Mouse (Mus musculus) 3T3-L1 (cell line): ENCODE measurements at regions not wholly inside any gene's neighbourhood (a gene's known extent, or its start where the extent isn't known, plus 50 kb on each side); places are given as distances from the start of the nearest gene placed in this dataset.

Source experiments
- DNase-seq: peaks from one replicate; pipeline ENCODE4 v3.0.0-alpha.2; 2015; ENCODE audit warnings: low read depth, low spot score

- DNase-seq = peak; percentile 2
These were observed 385.1 kb upstream of the Mon1b start for GRCm38 (mm10) chr8:113250264-113250663.

- peak; percentile 59 for DNase-seq
These were observed 381.3 kb upstream of the Mon1b start for GRCm38 (mm10) chr8:113254076-113254475.

DNA sequence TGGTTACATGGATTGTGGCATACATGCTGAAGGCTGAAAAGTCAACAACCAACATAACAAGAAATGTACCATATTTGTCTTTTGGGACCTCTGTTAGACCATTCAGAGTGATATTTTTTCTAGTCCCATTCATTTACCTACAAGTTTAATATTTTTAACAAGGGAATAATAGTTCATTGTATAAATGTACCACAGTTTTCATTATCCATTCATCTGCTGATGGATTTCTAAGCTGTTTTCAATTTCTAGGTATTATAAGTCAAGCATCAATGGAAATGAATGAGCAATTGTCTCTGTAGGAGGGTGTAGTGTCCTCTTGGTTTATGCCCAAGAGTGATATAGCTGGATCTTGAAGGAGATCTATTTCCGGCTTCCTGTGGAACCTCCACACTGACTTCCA lies 375.9 kb upstream of the Mon1b start:
- DNase-seq = no peak

- DNase-seq = no peak
These were observed 372.1 kb upstream of the Mon1b start for GRCm38 (mm10) chr8:113263296-113263695.

- no peak for DNase-seq
These were observed 364.1 kb upstream of the Mon1b start for GRCm38 (mm10) chr8:113271262-113271661.

DNA sequence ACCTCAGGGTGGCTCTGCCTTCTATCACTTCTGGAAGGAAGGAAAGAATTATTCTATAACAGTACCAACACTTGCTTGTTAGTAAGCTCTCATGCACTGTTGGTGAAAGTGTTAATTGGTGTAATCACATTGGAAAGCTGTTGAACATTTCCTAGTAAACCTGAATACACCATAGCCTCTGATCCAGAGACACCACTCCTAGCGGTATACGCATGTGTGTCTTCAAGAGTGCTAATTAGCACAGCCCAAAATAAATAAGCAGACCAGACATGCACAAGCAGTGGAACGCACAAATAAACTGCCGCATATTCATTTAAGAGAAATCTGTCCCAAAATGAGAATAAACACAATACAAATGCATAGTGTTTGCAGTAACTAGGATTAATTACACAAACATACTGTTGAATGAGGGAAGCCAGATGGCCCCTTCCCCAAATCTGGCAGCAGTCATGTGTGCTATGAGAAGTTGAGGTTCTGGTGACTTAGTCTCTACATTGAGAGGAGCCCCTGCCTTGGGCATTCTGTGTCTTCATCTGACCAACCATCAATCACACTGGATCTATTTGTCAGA lies 335.0 kb upstream of the Mon1b start:
- no peak for DNase-seq

DNA sequence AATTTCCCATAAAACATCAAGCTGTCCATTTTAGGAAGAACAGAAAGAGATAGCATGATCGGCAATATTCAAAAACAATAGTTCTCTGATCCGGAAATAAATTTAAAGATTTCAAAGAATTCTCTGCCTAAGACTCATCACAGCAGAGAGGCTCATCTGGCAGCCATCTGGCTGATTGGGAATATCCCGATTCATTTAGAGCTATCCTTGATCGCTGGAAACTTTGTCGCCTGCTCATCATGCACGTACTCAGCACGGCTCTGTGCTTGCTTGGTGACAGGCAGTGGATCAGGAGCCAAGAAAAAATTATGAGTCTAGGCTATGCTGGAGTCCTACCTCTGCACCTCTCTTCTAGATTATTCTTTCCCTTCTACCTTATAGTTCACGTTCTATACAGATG lies 332.0 kb upstream of the Mon1b start:
- DNase-seq = no peak

DNA sequence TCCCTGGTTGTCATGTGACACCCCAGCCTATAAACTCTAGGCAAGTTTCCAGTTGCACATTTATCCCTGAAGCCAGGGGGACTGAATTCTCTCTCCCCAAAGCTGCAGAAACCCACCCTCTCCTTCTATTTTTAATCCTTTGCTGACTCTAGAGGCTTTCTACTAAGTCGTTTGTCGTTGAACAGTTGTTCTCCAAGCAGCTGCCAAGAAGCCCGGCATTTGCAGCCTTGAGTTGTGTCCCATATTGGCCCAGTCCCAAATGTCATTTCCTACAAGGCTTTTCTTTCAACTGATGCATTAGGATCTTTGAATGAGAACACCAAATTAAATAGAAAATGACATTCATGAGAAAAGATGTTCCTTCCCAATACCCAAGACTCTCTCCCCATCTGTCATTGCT lies 318.2 kb upstream of the Mon1b start:
- DNase-seq = no peak

- DNase-seq = no peak
These were observed 303.8 kb upstream of the Mon1b start for GRCm38 (mm10) chr8:113331576-113331975.

- no peak for DNase-seq
These were observed 294.1 kb upstream of the Mon1b start for GRCm38 (mm10) chr8:113341306-113341705.

DNA sequence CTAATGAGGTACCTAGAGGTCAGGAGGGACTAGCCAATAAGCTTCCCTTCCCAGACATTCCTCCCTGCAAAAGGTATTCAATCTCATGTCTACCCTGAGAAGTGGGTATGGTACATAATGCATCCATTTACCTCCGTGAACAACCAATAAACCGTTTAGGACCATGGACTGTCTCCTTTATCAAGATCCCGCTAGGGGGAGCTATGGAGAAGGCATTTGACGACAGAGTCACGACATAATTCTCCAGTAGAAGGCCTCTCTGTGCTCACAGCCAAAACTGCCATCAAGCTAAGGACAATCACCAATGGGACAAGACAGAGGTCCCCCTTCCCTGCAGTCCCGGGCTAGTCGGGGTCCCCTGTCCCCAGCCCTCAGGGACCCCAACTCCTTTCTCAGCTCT lies 273.5 kb upstream of the Mon1b start:
- peak; percentile 3 for DNase-seq

- DNase-seq = no peak
These were observed 271.2 kb upstream of the Mon1b start for GRCm38 (mm10) chr8:113364181-113364580.

DNA sequence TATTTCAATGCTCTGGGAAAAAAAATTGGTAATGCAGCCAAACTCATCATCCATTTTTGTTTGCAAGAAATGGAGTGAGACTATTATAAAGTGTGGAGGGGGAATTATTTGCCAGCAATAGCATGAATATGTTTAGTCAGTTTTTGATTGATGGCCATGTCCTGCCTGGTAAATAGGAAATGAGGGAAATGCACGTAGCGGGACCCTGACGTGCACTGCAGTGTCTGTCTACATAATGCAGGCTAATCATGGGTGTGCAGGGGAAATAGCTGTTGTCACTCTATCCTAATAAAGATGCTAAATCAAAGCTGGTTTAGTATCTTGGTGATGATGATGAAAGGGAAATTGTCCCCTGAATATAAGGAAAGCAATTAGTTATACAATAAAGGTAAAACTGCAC lies 251.9 kb upstream of the Mon1b start:
- no peak for DNase-seq

- no peak for DNase-seq
These were observed 251.4 kb upstream of the Mon1b start for GRCm38 (mm10) chr8:113383974-113384373.

DNA sequence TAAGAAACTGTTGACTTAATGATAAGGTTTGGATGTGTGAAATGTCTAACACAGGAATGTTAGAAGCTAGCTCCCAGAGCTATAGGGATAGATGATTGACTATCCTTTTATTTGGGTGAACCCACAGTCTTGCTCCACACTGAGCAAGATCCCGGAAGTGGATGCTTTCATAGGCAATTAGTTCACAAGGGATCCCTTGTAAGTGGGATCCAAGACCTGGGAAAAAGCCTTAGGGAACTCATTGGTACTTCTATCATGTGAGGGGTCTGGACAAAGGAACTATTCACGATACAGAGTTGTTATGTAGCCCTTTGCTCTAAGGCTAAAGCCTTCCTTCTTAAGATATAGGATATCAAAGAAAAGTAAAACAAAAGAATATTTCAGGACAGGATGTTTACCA lies 245.9 kb upstream of the Mon1b start:
- DNase-seq = no peak

DNA sequence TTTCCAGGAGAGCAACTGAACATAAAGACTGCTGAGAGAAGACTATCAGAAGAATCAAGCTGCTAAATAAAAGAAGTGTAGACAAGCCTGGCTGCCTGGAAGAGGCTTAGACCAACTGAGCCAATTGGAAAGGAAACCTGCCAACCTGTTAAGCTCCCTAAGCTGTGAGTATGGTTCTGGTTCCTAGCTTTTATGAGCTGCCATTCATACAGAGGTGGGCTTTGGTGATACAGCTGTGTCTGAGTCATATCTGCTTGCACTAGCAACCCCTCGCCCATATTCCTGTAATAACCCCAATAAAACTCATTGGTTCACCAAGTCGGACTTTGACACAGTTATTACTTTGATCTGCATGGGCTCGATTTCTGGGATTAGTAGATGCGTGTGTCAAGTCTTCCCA lies 245.3 kb upstream of the Mon1b start:
- DNase-seq = no peak

DNA sequence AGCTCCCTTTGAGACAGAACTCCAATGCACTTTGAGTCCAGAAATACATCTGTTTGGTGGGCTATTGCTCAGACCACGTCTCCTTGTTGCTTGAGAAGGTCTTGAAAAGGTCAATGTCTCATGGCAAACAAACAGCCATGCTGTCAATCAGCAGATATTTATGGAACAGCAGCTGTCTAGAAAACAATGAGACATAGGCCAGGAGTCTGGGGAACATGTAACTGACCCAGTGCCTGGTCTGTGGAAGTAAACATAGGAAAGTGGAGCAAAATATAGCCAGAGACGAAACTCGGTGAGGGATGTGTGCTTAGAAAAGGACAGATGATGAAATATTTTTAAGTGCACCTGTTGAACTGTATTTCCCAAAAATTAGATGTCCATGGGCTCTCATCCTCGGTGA lies 241.1 kb upstream of the Mon1b start:
- DNase-seq = no peak

GRCm38 (mm10) chr8:113405158-113405557 lies 230.2 kb upstream of the Mon1b start:
- no peak for DNase-seq

DNA sequence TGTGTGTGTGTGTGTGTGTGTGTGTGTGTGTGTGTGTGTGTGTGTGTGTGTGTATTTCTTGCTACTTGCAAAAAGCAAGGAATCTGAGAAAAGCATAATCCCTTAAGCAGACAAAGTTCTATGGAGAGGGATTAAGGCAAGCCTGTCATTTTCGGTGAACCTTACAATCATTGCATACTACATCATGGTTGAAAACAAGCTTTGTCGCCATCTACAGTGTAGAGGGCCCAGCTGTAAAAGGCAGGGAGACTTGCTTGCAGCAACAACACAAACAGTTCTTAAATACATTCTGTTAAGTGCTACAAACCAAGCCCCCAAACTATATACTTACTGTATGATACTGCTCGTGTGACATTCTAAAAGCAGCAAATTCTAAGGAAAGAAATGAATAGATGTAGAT lies 216.0 kb upstream of the Mon1b start:
- DNase-seq = no peak

DNA sequence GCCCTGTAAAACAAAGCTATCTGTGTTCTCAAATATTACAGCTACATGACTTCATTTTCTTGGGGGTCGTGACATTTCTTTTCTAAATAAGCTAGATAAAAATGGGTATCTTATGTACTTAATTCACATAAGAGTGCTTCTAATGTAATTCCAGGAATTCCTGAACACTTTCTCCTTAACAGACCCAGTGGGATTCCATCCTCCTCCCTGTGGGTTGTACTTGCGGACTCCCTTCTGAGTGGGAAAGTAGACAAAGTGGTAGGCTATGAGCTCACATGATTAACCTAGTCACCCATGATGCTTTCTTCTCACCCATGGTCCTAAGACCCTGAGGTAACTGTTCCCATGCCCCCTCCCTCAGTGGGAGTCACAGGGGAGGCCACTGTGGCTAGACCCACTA lies 212.7 kb upstream of the Mon1b start:
- DNase-seq = no peak

DNA sequence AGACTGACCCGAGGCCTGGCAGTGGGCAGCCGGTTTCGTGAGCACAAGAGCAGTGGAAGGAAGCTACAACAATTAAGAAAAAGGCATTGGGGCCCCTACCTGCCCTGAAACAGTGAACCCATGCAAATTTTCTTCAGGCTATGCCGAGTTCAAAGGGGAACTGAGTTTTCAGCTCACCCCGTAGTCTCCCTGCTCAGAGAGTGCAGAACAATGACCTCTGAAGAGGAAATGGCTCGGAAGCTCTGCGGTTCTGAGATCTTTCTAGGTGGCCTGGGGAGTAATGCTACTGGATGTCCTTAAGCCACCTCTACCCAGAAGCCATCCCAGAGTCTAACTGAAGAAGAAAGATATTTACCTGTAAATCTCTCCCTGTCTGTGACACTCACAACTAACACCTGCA lies 196.3 kb upstream of the Mon1b start:
- no peak for DNase-seq

- DNase-seq = no peak
These were observed 181.4 kb upstream of the Mon1b start for GRCm38 (mm10) chr8:113454022-113454421.

GRCm38 (mm10) chr8:113464625-113465024 lies 170.8 kb upstream of the Mon1b start:
- DNase-seq = no peak

DNA sequence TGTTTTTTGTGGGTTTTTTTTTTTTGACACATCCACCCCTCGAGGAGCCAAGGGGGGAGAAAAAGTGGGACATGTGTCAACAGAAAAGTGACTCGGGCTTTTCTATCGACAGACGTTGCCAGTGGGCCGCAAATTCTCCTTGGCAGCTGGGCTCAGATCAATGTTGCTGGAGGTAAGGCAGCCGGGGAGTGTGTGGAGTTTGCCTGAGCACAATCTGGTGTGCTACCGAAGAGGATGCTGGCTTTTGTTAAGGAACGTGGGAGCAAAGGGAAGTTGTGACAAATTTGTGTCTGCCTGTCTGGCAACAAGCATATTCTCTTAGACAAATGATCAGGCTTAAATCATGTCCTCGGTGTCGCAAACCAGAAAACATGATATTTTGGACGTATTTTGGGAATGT lies 170.2 kb upstream of the Mon1b start:
- DNase-seq = no peak
